Mouse (Mus musculus) layer of hippocampus, postnatal 25 days (tissue): ENCODE measurements at regions not wholly inside any gene's neighbourhood (a gene's known extent, or its start where the extent isn't known, plus 50 kb on each side); places are given as distances from the start of the nearest gene placed in this dataset.

ENCODE experiments used
- DNase-seq, 2 experiments: peaks; one replicate each; pipeline ENCODE4 v3.0.0; 2022; ENCODE audit warnings: mixed read lengths in 2 of 2, low spot score in 1 of 2; ENCODE audit errors: extremely low spot score in 1 of 2

GRCm38 (mm10) chr7:54333142-54333541, 502.2 kb upstream of the Luzp2 start:
- DNase-seq: no peak

GRCm38 (mm10) chr7:54334916-54335315, 500.4 kb upstream of the Luzp2 start:
- DNase-seq: peak in 1 of 2 experiments; percentile 38

- DNase-seq: no peak
Observed at GRCm38 (mm10) chr7:54340532-54340931, 494.8 kb upstream of the Luzp2 start.
